Mouse (Mus musculus) G1E (cell line): ENCODE data around the gene Flot2. TPM values are rescaled to one million over a fixed set of nuclear protein-coding genes. Genes with fewer than 3 reads are reported as not detected.
A peak's percentile ranks its signal among the peaks of the same experiment; 100 is the strongest.

ENCODE experiments used
- ATAC-seq: 2 replicates; pipeline ENCODE4 v1.8.0; 2016; ENCODE audit warnings: mild to moderate bottlenecking; ENCODE audit not compliant: insufficient number of reproducible peaks, poor library complexity, low FRiP score, severe bottlenecking; ENCODE audit errors: extremely low read depth
- DNase-seq: peaks from one replicate; pipeline ENCODE4 v3.0.0; 2012; ENCODE audit warnings: low spot score
- H3K27me3 ChIP-seq: 2 replicates; pipeline ENCODE4 v1.6.1; 2012; ENCODE audit warnings: mild to moderate bottlenecking, low read length, inconsistent platforms; ENCODE audit not compliant: insufficient read depth
- H3K36me3 ChIP-seq: replicated peaks from 2 replicates; pipeline ENCODE3; 2012; ENCODE audit warnings: mild to moderate bottlenecking, inconsistent platforms
- H3K4me1 ChIP-seq: 2 replicates; pipeline ENCODE4 v1.6.1; 2012; ENCODE audit warnings: low read depth, low read length, inconsistent platforms, mixed read lengths; ENCODE audit not compliant: insufficient read depth
- H3K4me3 ChIP-seq: 2 replicates; pipeline ENCODE4 v1.5.1; 2012; ENCODE audit warnings: low read depth, mild to moderate bottlenecking, inconsistent platforms, low read length, moderate library complexity, mixed read lengths
- H3K9me3 ChIP-seq: replicated peaks from 2 replicates; pipeline ENCODE4 v1.6.1; 2012; ENCODE audit warnings: inconsistent platforms
- CTCF ChIP-seq: IDR thresholded peaks from 2 replicates; pipeline ENCODE4 v1.5.1; 2012; ENCODE audit warnings: low read depth, low read length, inconsistent platforms, mixed read lengths
- GATA1 ChIP-seq: IDR thresholded peaks from 2 replicates; pipeline ENCODE4 v1.6.1; 2012; ENCODE audit warnings: borderline replicate concordance, low read length, inconsistent platforms, mixed read lengths
- GATA2 ChIP-seq: IDR thresholded peaks from 2 replicates; pipeline ENCODE4 v1.6.1; 2012; ENCODE audit warnings: low read depth, low read length, inconsistent platforms, borderline replicate concordance
- POLR2AphosphoS5 ChIP-seq: IDR thresholded peaks from 2 replicates; pipeline ENCODE4 v1.6.1; 2012; ENCODE audit warnings: low read depth, low read length, inconsistent platforms; ENCODE audit not compliant: insufficient replicate concordance
- TAL1 ChIP-seq: conservative IDR thresholded peaks from 2 replicates; pipeline ENCODE4 v1.6.1; 2012; ENCODE audit warnings: low read depth, low read length, inconsistent platforms, mixed read lengths
- polyA plus RNA-seq: library from polyadenylated mRNA; stranded (reverse); fragments of >175 nt; gene quantifications from 2 replicates; pipeline ENCODE4 v1.2.3, GENCODE M21; 2012
- total RNA-seq, 2 experiments: library from RNA; stranded (forward) in 1 of 2; stranded (reverse) in 1 of 2; fragments of 200-1000 nt in 1 of 2; fragments of >200 nt in 1 of 2; fragmentation: Nextera tagmentation in 1 of 2; gene quantifications; 2 replicates each; pipeline ENCODE4 v1.2.3; 2014 to 2017

Flot2 gene
- total and polyA plus RNA-seq, 3 experiments = 15.6 to 21.3 (median 19.4) TPM

DNA sequence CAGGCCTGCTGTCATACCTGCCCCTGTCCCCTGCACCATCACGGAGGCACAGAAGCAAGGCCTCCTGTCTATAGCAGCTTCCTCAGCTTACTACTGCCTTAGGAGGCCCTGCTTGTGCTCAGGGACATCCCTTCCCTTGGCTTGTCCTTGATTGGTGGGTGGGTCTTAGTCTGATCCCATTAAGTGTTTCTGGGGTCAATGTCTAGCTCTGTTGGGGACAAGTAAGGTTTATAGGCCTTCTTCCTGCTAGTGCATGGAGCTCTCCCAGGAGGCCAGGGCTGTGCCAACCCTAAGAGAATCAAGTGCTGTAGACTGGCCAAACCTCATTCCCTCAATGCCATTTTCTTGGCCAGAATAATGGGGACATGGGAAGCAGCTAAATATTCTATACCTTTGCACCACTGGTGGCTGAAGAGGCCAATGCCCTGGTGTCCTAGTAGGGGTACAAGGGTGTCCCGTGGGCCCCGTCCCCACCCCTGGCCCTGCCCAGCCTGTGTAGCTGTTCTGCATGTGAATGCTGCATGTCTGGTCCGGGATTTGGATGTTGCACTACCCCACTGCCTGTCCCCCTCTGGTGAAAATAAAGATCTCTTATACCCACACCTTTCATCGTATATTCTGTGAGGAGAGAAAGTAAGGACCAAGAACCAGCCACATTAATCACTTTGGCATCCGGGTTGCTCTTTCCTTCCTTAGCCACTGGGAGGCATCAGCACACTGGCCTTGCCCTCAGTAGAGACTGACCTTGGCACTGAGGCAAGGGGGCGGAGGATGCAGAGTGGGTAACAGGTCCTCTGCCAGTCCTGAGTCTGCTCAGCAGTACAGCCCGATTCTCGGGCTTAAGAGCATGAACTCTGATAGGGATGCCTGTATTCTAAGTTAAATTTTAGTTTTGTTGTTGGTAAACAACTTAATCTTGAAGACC, 22.4 kb downstream of the Flot2 start:
- Histone ChIP-seq H3K27me3 (no peaks in the 10 kb centered on the region; the same call in 1 of the 2 replicates), H3K4me3 (no peak overlapping the region), H3K36me3 (peaks cover 37% of the 10 kb centered on the region), H3K9me3 (no peaks in the 10 kb centered on the region), H3K4me1 (peaks cover 45% of the 10 kb centered on the region)
- ATAC-seq (no peak), DNase-seq (peak; percentile 75)
- TF ChIP-seq TAL1 = no peak
- peak; percentile 64; the same call in 1 of the 2 replicates for TF ChIP-seq CTCF

- DNase-seq (no peak), ATAC-seq (no peak)
- no peak overlapping the region for H3K4me3 ChIP-seq
- peaks cover 24% of the 10 kb centered on the region for H3K36me3 ChIP-seq
- H3K27me3 ChIP-seq = no peaks in the 10 kb centered on the region; the same call in 1 of the 2 replicates
- H3K4me1 ChIP-seq = peaks cover 69% of the 10 kb centered on the region
- H3K9me3 ChIP-seq = no peaks in the 10 kb centered on the region
- TF ChIP-seq POLR2AphosphoS5 (no peak), GATA2 (no peak), CTCF (no peak), TAL1 (no peak), GATA1 (no peak)
These were observed 24.8 kb downstream of the Flot2 start for GRCm38 (mm10) chr11:78062563-78062962.

DNA sequence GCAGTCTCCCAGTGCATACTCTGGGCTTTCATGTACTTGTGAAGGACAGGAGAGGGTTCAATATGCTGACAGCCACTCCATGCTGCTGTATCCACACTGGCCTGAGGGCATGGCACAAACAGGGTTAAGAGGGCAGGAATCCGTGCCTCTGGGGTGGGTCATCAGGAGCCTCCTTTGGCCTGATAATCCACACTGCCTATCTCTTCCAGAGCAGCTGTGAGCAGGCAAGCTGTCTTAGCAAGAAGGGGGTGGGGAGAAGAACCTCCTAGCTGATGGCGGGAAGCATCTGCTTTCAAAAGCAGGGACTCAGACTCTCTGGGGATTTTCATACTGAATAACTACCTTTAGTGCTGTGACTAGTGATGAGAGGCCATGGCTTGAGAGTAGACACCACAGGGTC, 28.2 kb downstream of the Flot2 start:
- TF ChIP-seq CTCF (no peak), POLR2AphosphoS5 (no peak), TAL1 (peak; percentile 89)
- Histone ChIP-seq H3K27me3 (no peaks in the 10 kb centered on the region), H3K4me3 (no peak overlapping the region; the same call in 1 of the 2 replicates), H3K4me1 (peaks cover 85% of the 10 kb centered on the region), H3K9me3 (no peaks in the 10 kb centered on the region), H3K36me3 (peaks cover 8% of the 10 kb centered on the region)
- DNase-seq (peak; percentile 38), ATAC-seq (peak; percentile 12; the same call in 1 of the 2 replicates)

GRCm38 (mm10) chr11:78066641-78067040, 28.9 kb downstream of the Flot2 start:
- no peak for ATAC-seq
- Histone ChIP-seq H3K9me3 (no peaks in the 10 kb centered on the region), H3K4me1 (peaks cover 83% of the 10 kb centered on the region), H3K27me3 (no peaks in the 10 kb centered on the region), H3K36me3 (peaks cover 12% of the 10 kb centered on the region), H3K4me3 (no peak overlapping the region)
- DNase-seq = no peak
- TF ChIP-seq POLR2AphosphoS5 = no peak
- TF ChIP-seq GATA2 = no peak
- no peak for TF ChIP-seq GATA1
- no peak for TF ChIP-seq TAL1
- TF ChIP-seq CTCF = no peak

DNA sequence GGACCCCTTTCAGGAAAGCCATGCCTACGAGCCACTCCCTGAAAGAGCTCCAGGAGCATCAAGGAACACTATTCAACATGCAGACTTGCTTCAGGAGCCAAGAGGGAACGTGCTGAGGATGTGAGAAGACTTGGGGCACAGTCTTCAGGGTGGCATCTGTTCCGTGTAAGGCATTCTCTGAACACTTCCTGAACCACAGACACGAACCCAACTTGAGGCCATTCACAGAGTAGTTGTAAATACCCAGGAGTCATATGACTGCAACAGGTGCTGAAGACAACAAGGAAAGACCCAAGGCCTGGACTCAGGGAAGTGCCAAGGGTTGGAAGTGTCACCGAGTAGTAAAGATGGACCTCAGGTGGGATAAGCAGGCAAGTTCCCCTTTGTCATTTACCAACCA, 29.8 kb downstream of the Flot2 start:
- Histone ChIP-seq H3K4me1 (peaks cover 86% of the 10 kb centered on the region), H3K27me3 (no peaks in the 10 kb centered on the region), H3K4me3 (no peak overlapping the region; the same call in 1 of the 2 replicates), H3K9me3 (no peaks in the 10 kb centered on the region), H3K36me3 (peaks cover 21% of the 10 kb centered on the region)
- TF ChIP-seq TAL1 = no peak
- TF ChIP-seq CTCF = no peak
- no peak for TF ChIP-seq GATA2
- no peak for TF ChIP-seq GATA1
- no peak for TF ChIP-seq POLR2AphosphoS5
- no peak for ATAC-seq
- DNase-seq = no peak

DNA sequence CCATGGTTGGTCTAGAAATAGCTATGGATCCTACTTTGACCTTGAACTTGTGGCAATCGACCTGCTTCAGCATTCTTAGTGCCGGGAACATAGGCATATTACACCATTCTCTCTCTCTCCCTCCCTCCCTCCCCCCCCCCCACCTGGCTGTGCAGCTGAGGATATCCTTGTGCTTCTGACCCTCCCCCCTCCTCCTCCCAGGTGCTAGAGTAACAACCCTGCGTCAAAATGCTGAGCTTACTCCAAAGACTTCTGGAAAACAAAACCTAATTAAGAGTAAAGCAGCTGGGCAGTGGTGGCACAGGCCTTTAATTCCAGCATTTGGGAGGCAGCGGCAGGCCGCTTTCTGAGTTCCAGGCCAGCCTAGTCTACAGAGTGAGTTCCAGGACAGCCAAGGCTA, 31.4 kb downstream of the Flot2 start:
- ATAC-seq = no peak
- Histone ChIP-seq H3K4me3 (peak overlapping the region; percentile 44; the same call in 1 of the 2 replicates), H3K27me3 (no peaks in the 10 kb centered on the region), H3K4me1 (peaks cover 95% of the 10 kb centered on the region), H3K9me3 (no peaks in the 10 kb centered on the region), H3K36me3 (peaks cover 36% of the 10 kb centered on the region)
- no peak for DNase-seq
- TF ChIP-seq GATA2 = no peak

DNA sequence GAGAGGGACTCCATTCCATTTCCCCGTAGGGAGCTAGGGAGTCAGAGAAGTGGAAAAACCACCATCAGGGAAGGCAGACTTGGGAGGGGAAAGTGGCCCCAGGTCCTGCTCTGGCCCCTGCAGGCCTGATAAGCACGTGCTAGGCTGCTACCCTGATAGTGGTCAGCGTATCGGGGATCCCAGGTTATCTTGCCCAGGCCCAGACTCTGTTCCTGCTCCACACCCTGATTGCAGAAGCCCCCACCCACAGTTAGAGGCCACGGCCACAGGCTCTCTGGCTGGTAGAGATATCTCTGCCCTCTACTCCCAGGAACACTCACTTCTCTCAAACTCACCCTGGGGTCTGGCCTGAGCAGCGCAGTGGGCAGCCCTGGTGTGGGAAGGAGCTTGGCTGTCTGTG, 31.9 kb downstream of the Flot2 start:
- peak; percentile 86 for ATAC-seq
- peak overlapping the region; percentile 44; the same call in 1 of the 2 replicates for H3K4me3 ChIP-seq
- H3K27me3 ChIP-seq = no peaks in the 10 kb centered on the region
- H3K9me3 ChIP-seq = no peaks in the 10 kb centered on the region
- H3K4me1 ChIP-seq = peaks cover 95% of the 10 kb centered on the region
- DNase-seq = peak; percentile 62
- peak; percentile 99 for TF ChIP-seq TAL1
- TF ChIP-seq CTCF = no peak
- peak; percentile 98 for TF ChIP-seq GATA2
- peaks cover 42% of the 10 kb centered on the region for H3K36me3 ChIP-seq
